Mouse (Mus musculus): ENCODE data around the gene Krt79. TPM values are rescaled to one million over a fixed set of nuclear protein-coding genes. Genes with fewer than 3 reads are reported as not detected.

Gene Krt79
- 0.48 TPM for polyA plus RNA-seq (2014; fragmentation: Illumina TruSeq; extraction: RNeasy Lipid Tissue Mini Kit (QIAGEN cat#74804))

DNA sequence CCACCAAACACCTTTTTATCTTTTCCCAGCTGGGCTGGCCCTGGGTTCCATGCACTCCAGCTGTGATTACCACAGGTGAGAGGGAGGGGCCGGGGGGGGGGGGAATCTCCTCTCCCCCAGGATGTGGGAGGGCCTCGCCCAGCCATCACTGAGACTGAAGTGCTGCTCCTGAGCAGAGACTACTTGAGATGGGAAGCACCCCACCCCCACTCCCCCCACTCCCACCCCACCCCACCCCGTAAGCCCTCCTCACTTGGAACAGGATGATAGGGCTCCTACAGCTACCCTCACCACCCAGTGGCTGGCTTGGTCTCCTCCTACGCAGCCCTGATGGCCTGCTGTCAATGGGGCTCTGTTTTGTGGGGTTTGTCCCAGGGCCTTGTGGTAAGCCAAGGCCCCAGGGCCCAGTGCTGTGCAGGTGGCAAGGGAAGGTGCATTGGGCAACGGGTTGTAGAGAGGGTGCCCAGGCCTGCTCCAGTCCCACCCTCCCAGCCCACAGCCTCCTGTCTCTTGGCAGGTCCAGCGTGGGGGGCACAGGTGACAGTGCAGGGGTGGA is at the start of gene Krt79:
Krt79 (minus strand) TSS at position 51 of the 556 bp plus-strand sequence.

DNA sequence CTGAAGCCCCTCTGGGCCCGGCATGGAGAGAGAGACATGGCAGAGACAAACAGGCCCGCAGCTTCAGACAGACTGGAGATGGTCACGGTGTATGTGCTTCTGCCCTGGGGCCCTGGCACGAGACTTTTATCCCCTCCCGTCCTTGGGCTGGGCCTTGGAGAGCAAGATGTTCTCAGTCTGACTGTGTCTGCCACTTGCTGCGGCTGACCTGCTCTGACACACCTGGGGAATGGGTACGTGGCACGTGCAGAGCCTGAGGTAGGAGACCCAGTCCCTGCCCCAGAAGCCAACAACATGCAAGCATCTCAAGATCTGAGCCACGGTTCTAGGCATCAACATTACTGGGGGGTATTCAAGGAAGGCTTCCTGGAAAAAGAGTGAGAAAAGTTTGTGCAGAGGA is 14.1 kb upstream of the Krt79 start, which contains the start of gene Krt78:
Krt78 (minus strand) TSS at position 101 of the 400 bp plus-strand sequence.

DNA sequence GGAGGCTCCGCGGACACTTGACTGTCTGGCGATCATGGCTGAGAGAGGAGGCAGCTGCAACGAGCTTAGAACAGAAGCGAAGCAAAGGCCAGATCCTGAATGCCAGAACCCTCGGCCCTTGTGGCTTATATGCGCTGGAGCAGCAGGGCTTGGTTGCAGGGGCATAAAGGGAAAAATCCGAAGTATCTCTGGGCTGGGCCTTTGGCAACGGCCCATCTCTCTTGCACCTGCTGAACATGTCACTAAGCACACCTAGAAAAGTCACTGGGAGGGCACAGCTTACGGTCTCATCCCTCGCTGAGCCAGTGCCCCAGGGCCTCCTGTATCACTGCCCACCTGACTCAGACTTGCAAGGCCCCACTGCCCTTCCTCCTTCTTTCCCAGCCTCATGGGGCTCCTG is 15.5 kb downstream of the Krt79 start, which contains the start of gene Krt4:
Krt4 (minus strand) TSS at position 101 of the 400 bp plus-strand sequence.

DNA sequence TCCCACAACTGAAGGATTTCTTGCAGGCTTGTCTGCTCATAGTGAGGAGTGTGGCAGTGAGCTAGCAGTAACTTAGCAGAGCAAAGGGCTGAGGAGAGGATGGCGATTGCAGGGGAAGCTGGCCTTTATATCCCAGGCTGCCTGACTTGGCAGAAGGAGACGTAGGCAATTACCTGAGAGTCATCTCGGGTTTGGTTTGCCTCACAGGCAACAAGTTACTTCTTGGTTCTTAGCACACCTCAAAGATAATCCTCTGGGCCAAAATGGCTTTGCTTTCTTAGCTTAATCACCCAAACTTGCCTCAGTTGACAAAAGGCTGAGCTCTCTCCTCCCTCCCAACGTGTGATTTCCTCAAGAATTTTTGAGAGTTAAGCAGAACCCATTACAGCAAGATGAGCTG is 47.3 kb downstream of the Krt79 start, which contains the start of gene Krt76:
Krt76 (minus strand) TSS at position 101 of the 400 bp plus-strand sequence.

Other genes starting within 250 kb of the Krt79 start
- not detected for gene Krt6a, start 246.0 kb downstream of the Krt79 start, polyA plus RNA-seq (2014; fragmentation: Illumina TruSeq; extraction: RNeasy Lipid Tissue Mini Kit (QIAGEN cat#74804))
- not detected for gene Krt5, start 227.4 kb downstream of the Krt79 start, polyA plus RNA-seq (2014; fragmentation: Illumina TruSeq; extraction: RNeasy Lipid Tissue Mini Kit (QIAGEN cat#74804))
- gene Krt71, start 197.2 kb downstream of the Krt79 start, polyA plus RNA-seq (2014; fragmentation: Illumina TruSeq; extraction: RNeasy Lipid Tissue Mini Kit (QIAGEN cat#74804)) = not detected
- not detected for gene Krt72, start 153.9 kb downstream of the Krt79 start, polyA plus RNA-seq (2014; fragmentation: Illumina TruSeq; extraction: RNeasy Lipid Tissue Mini Kit (QIAGEN cat#74804))
- 0.34 TPM for gene Krt73, start 138.0 kb downstream of the Krt79 start, polyA plus RNA-seq (2014; fragmentation: Illumina TruSeq; extraction: RNeasy Lipid Tissue Mini Kit (QIAGEN cat#74804))
- gene Krt2, start 122.2 kb downstream of the Krt79 start, polyA plus RNA-seq (2014; fragmentation: Illumina TruSeq; extraction: RNeasy Lipid Tissue Mini Kit (QIAGEN cat#74804)) = not detected
- 0.23 TPM for gene Krt1, start 89.5 kb downstream of the Krt79 start, polyA plus RNA-seq (2014; fragmentation: Illumina TruSeq; extraction: RNeasy Lipid Tissue Mini Kit (QIAGEN cat#74804))
- not detected for gene Krt77, start 70.6 kb downstream of the Krt79 start, polyA plus RNA-seq (2014; fragmentation: Illumina TruSeq; extraction: RNeasy Lipid Tissue Mini Kit (QIAGEN cat#74804))
- gene Krt76, start 47.4 kb downstream of the Krt79 start, polyA plus RNA-seq (2014; fragmentation: Illumina TruSeq; extraction: RNeasy Lipid Tissue Mini Kit (QIAGEN cat#74804)) = not detected
- not detected for gene Krt4, start 15.6 kb downstream of the Krt79 start, polyA plus RNA-seq (2014; fragmentation: Illumina TruSeq; extraction: RNeasy Lipid Tissue Mini Kit (QIAGEN cat#74804))
- gene Krt78, start 14.0 kb upstream of the Krt79 start, polyA plus RNA-seq (2014; fragmentation: Illumina TruSeq; extraction: RNeasy Lipid Tissue Mini Kit (QIAGEN cat#74804)) = not detected
- 4.1 TPM for gene Krt8, start 64.2 kb upstream of the Krt79 start, polyA plus RNA-seq (2014; fragmentation: Illumina TruSeq; extraction: RNeasy Lipid Tissue Mini Kit (QIAGEN cat#74804))
- gene Krt18, start 87.9 kb upstream of the Krt79 start, polyA plus RNA-seq (2014; fragmentation: Illumina TruSeq; extraction: RNeasy Lipid Tissue Mini Kit (QIAGEN cat#74804)) = 1.4 TPM
- 326 TPM for gene Eif4b, start 133.4 kb upstream of the Krt79 start, polyA plus RNA-seq (2014; fragmentation: Illumina TruSeq; extraction: RNeasy Lipid Tissue Mini Kit (QIAGEN cat#74804))
- 31.9 TPM for gene Tns2, start 160.1 kb upstream of the Krt79 start, polyA plus RNA-seq (2014; fragmentation: Illumina TruSeq; extraction: RNeasy Lipid Tissue Mini Kit (QIAGEN cat#74804))
- gene Spryd3, start 195.9 kb upstream of the Krt79 start, polyA plus RNA-seq (2014; fragmentation: Illumina TruSeq; extraction: RNeasy Lipid Tissue Mini Kit (QIAGEN cat#74804)) = 0.23 TPM
- not detected for gene Igfbp6, start 204.0 kb upstream of the Krt79 start, polyA plus RNA-seq (2014; fragmentation: Illumina TruSeq; extraction: RNeasy Lipid Tissue Mini Kit (QIAGEN cat#74804))
- not detected for gene Soat2, start 210.2 kb upstream of the Krt79 start, polyA plus RNA-seq (2014; fragmentation: Illumina TruSeq; extraction: RNeasy Lipid Tissue Mini Kit (QIAGEN cat#74804))

All from ovary, adult 10 weeks (tissue).